Mouse (Mus musculus) limb, embryonic 10.5 days (tissue): Measurements from ENCODE around the gene Erf. TPM values are rescaled to one million over a fixed set of nuclear protein-coding genes. Genes with fewer than 3 reads are reported as not detected.

Experiments
- DNase-seq: peaks from one replicate; pipeline ENCODE4 v3.0.0-alpha.2; 2017; ENCODE audit warnings: low spot score
- H3K27ac ChIP-seq: fragments of 300-500 bp; sonication (generic); 2 replicates; pipeline ENCODE4 v1.5.1; 2016; ENCODE audit warnings: mild to moderate bottlenecking
- H3K27me3 ChIP-seq: fragments of 300-500 bp; sonication (generic); 2 replicates; pipeline ENCODE4 v1.6.1; 2016; ENCODE audit warnings: low read depth, mild to moderate bottlenecking; ENCODE audit not compliant: poor library complexity, severe bottlenecking
- H3K36me3 ChIP-seq: fragments of 300-500 bp; sonication (generic); 2 replicates; pipeline ENCODE4 v1.6.1; 2016; ENCODE audit warnings: mild to moderate bottlenecking, moderate library complexity
- H3K4me1 ChIP-seq: fragments of 300-500 bp; sonication (generic); 2 replicates; pipeline ENCODE4 v1.6.1; 2016
- H3K4me3 ChIP-seq: fragments of 300-500 bp; sonication (generic); 2 replicates; pipeline ENCODE4 v1.5.1; 2016; ENCODE audit warnings: mild to moderate bottlenecking, moderate library complexity
- H3K9me3 ChIP-seq: fragments of 300-500 bp; sonication (generic); replicated peaks from 2 replicates; pipeline ENCODE4 v1.6.1; 2016; ENCODE audit warnings: mild to moderate bottlenecking
- WGBS: fragments of 180-500 bp; shearing (Covaris S2); methylation state at CpG from one replicate; pipeline ENCODE4 v1.1.7; 2016; 5-methylcytosine and 5-hydroxymethylcytosine counted together
- polyA plus RNA-seq: library from polyadenylated mRNA; unstranded; fragments of >200 nt; fragmentation: Nextera tagmentation; extraction: Ambion mirVana; gene quantifications from 2 replicates; pipeline ENCODE4 v1.2.1, GENCODE M21; 2016

Gene Erf
- polyA plus RNA-seq, 1 experiment from 2014 or later, result 16.6 TPM

GRCm38 (mm10) chr7:25237249-25238014 is 13.1 kb downstream of the Erf start, which contains the start of gene Gsk3a:
Gsk3a (minus strand) TSS chr7:25237851.
- peak within 1 kb of the TSS; percentile 96 for H3K27ac ChIP-seq
- DNase-seq, result peak; percentile 94
- peaks cover 54% of the 10 kb centered on the region for H3K36me3 ChIP-seq
- under 1% methylated on average over 76 of the region's 76 CpGs for WGBS
- H3K9me3 ChIP-seq, result no peaks in the 10 kb centered on the region
- H3K4me3 ChIP-seq, result peak within 1 kb of the TSS; percentile 89
- peaks cover 34% of the 10 kb centered on the region for H3K4me1 ChIP-seq
- H3K27me3 ChIP-seq, result no peaks in the 10 kb centered on the region

GRCm38 (mm10) chr7:25235526-25235925 is 15.0 kb downstream of the Erf start:
- Histone ChIP-seq H3K9me3 (no peaks in the 10 kb centered on the region), H3K4me1 (peaks cover 30% of the 10 kb centered on the region), H3K27me3 (no peaks in the 10 kb centered on the region), H3K4me3 (no peak overlapping the region), H3K27ac (no peak overlapping the region), H3K36me3 (peaks cover 56% of the 10 kb centered on the region)
- no peak for DNase-seq
- WGBS, result 86% methylated on average over 5 of the region's 5 CpGs

- no peak overlapping the region for H3K4me3 ChIP-seq
- no peak overlapping the region for H3K27ac ChIP-seq
- no peaks in the 10 kb centered on the region for H3K9me3 ChIP-seq
- H3K4me1 ChIP-seq, result peaks cover 16% of the 10 kb centered on the region
- 89% methylated on average over 2 of the region's 2 CpGs for WGBS
- peaks cover 81% of the 10 kb centered on the region for H3K36me3 ChIP-seq
- DNase-seq, result no peak
- no peaks in the 10 kb centered on the region for H3K27me3 ChIP-seq
Observed at GRCm38 (mm10) chr7:25233061-25233460, 17.5 kb downstream of the Erf start.

GRCm38 (mm10) chr7:25232101-25232648 is 18.4 kb downstream of the Erf start:
- no peak overlapping the region for H3K4me3 ChIP-seq
- H3K27me3 ChIP-seq, result no peaks in the 10 kb centered on the region
- no peak overlapping the region for H3K27ac ChIP-seq
- WGBS, result 75% methylated on average over 5 of the region's 5 CpGs
- no peak for DNase-seq
- H3K4me1 ChIP-seq, result peaks cover 16% of the 10 kb centered on the region
- H3K36me3 ChIP-seq, result peaks cover 90% of the 10 kb centered on the region
- H3K9me3 ChIP-seq, result no peaks in the 10 kb centered on the region

- H3K27ac ChIP-seq, result no peak overlapping the region
- H3K36me3 ChIP-seq, result peaks cover 100% of the 10 kb centered on the region
- WGBS, result 90% methylated on average over 9 of the region's 9 CpGs
- DNase-seq, result no peak
- H3K4me1 ChIP-seq, result peaks cover 4% of the 10 kb centered on the region
- H3K4me3 ChIP-seq, result no peak overlapping the region
- no peaks in the 10 kb centered on the region for H3K9me3 ChIP-seq
- H3K27me3 ChIP-seq, result no peaks in the 10 kb centered on the region
Observed at GRCm38 (mm10) chr7:25230690-25231285, 19.8 kb downstream of the Erf start.

- 90% methylated on average over 1 of the region's 1 CpGs for WGBS
- no peak overlapping the region for H3K27ac ChIP-seq
- DNase-seq, result no peak
- peaks cover under 1% of the 10 kb centered on the region; the same call in 1 of the 2 replicates for H3K4me1 ChIP-seq
- H3K27me3 ChIP-seq, result no peaks in the 10 kb centered on the region
- peaks cover 100% of the 10 kb centered on the region for H3K36me3 ChIP-seq
- no peaks in the 10 kb centered on the region for H3K9me3 ChIP-seq
- no peak overlapping the region for H3K4me3 ChIP-seq
Observed at GRCm38 (mm10) chr7:25227523-25228300, 22.8 kb downstream of the Erf start.

- H3K9me3 ChIP-seq, result no peaks in the 10 kb centered on the region
- WGBS, result 90% methylated on average over 10 of the region's 10 CpGs
Observed at GRCm38 (mm10) chr7:25222275-25222967, 28.1 kb downstream of the Erf start.

GRCm38 (mm10) chr7:25221102-25221883 is 29.3 kb downstream of the Erf start, which contains the start of gene Zfp526:
Zfp526 (plus strand) TSS chr7:25221425.
- peak within 1 kb of the TSS; percentile 94 for H3K27ac ChIP-seq
- peak within 1 kb of the TSS; percentile 81 for H3K4me3 ChIP-seq
- peak; percentile 98 for DNase-seq
- under 1% methylated on average over 45 of the region's 45 CpGs for WGBS
- H3K36me3 ChIP-seq, result peaks cover 39% of the 10 kb centered on the region
- H3K9me3 ChIP-seq, result no peaks in the 10 kb centered on the region
- peaks cover 44% of the 10 kb centered on the region for H3K4me1 ChIP-seq
- no peaks in the 10 kb centered on the region for H3K27me3 ChIP-seq

More at GRCm38 (mm10) chr7:25222275-25222967, 28.1 kb downstream of the Erf start:
- Histone ChIP-seq H3K27me3 (no peaks in the 10 kb centered on the region), H3K36me3 (peaks cover 50% of the 10 kb centered on the region), H3K4me3 (peak overlapping the region; percentile 81), H3K27ac (peak overlapping the region; percentile 94; the same call in 1 of the 2 replicates), H3K4me1 (peaks cover 44% of the 10 kb centered on the region)
- DNase-seq, result no peak

- Histone ChIP-seq H3K4me1 (peaks cover 44% of the 10 kb centered on the region), H3K27ac (peak within 1 kb of the TSS; percentile 94), H3K9me3 (no peaks in the 10 kb centered on the region), H3K4me3 (peak within 1 kb of the TSS; percentile 81), H3K27me3 (no peaks in the 10 kb centered on the region), H3K36me3 (peaks cover 31% of the 10 kb centered on the region)
- WGBS, result 9% methylated on average over 20 of the region's 20 CpGs
- no peak for DNase-seq
Observed at GRCm38 (mm10) chr7:25220457-25221101, 30.0 kb downstream of the Erf start, which contains the start of gene Dedd2. Dedd2 (minus strand) TSS chr7:25220615.

GRCm38 (mm10) chr7:25219756-25220456 is 30.7 kb downstream of the Erf start:
- peaks cover 44% of the 10 kb centered on the region for H3K4me1 ChIP-seq
- H3K27me3 ChIP-seq, result no peaks in the 10 kb centered on the region
- H3K9me3 ChIP-seq, result no peaks in the 10 kb centered on the region
- peak; percentile 93 for DNase-seq
- peaks cover 31% of the 10 kb centered on the region for H3K36me3 ChIP-seq
- H3K27ac ChIP-seq, result peak overlapping the region; percentile 94
- 4% methylated on average over 31 of the region's 31 CpGs for WGBS
- peak overlapping the region; percentile 81 for H3K4me3 ChIP-seq

- Histone ChIP-seq H3K27ac (peak overlapping the region; percentile 94), H3K36me3 (peaks cover 26% of the 10 kb centered on the region), H3K27me3 (no peaks in the 10 kb centered on the region), H3K9me3 (no peaks in the 10 kb centered on the region), H3K4me3 (peak overlapping the region; percentile 81), H3K4me1 (peaks cover 44% of the 10 kb centered on the region)
- WGBS, result under 1% methylated on average over 16 of the region's 16 CpGs
- no peak for DNase-seq
Observed at GRCm38 (mm10) chr7:25219416-25219750, 31.2 kb downstream of the Erf start.
